Mouse (Mus musculus): ENCODE results near the gene Hoxb8. TPM values are rescaled to one million over a fixed set of nuclear protein-coding genes. Genes with fewer than 3 reads are reported as not detected.

The Hoxb8 gene
- polyA plus RNA-seq, 2 experiments from 2014 or later: not detected

Other genes starting within 250 kb of the Hoxb8 start
- gene Snf8, start 247.0 kb upstream of the Hoxb8 start, polyA plus RNA-seq (2017; shearing (Covaris generic)): 10 to 100 TPM; 32.8 to 42.6 TPM
- gene Ube2z, start 216.5 kb upstream of the Hoxb8 start, polyA plus RNA-seq (2017; shearing (Covaris generic)): 10 to 100 TPM in 1 of 2 experiments, 1 to 10 TPM in 1; 7.9 to 10.0 TPM
- gene Atp5g1, start 206.2 kb upstream of the Hoxb8 start, polyA plus RNA-seq (2017; shearing (Covaris generic)): 100 to 1,000 TPM; 289 to 328 TPM
- not detected for gene Calcoco2, start 169.9 kb upstream of the Hoxb8 start, polyA plus RNA-seq (2017; shearing (Covaris generic))
- gene Ttll6, start 148.1 kb upstream of the Hoxb8 start, polyA plus RNA-seq (2017; shearing (Covaris generic)): not detected
- not detected for gene Hoxb13, start 87.6 kb upstream of the Hoxb8 start, polyA plus RNA-seq (2017; shearing (Covaris generic))
- under 1 TPM in 1 of 2 experiments, not detected in 1; 0.23 TPM for gene Hoxb9, start 10.4 kb upstream of the Hoxb8 start, polyA plus RNA-seq (2017; shearing (Covaris generic))
- gene Hoxb7, start 4.7 kb downstream of the Hoxb8 start, polyA plus RNA-seq (2017; shearing (Covaris generic)): not detected
- gene Hoxb6, start 10.6 kb downstream of the Hoxb8 start, polyA plus RNA-seq (2017; shearing (Covaris generic)): not detected
- not detected for gene Hoxb5, start 21.4 kb downstream of the Hoxb8 start, polyA plus RNA-seq (2017; shearing (Covaris generic))
- 1 to 10 TPM; 1.9 to 2.5 TPM for gene Hoxb4, start 36.4 kb downstream of the Hoxb8 start, polyA plus RNA-seq (2017; shearing (Covaris generic))
- under 1 TPM; 0.22 to 0.56 TPM for gene Hoxb3, start 41.4 kb downstream of the Hoxb8 start, polyA plus RNA-seq (2017; shearing (Covaris generic))
- under 1 TPM in 1 of 2 experiments, not detected in 1; 0.09 TPM for gene Hoxb2, start 68.6 kb downstream of the Hoxb8 start, polyA plus RNA-seq (2017; shearing (Covaris generic))
- gene Hoxb1, start 83.8 kb downstream of the Hoxb8 start, polyA plus RNA-seq (2017; shearing (Covaris generic)): not detected
- gene Skap1, start 182.7 kb downstream of the Hoxb8 start, polyA plus RNA-seq (2017; shearing (Covaris generic)): 100 to 1,000 TPM; 652 to 757 TPM